Mouse (Mus musculus) lung, postnatal 4 days (tissue): ENCODE results near the gene Elovl4.
A peak's percentile ranks its signal among the peaks of the same experiment; 100 is the strongest.

Experiments used
- DNase-seq, 2 experiments: peaks; one replicate each; pipeline ENCODE4 v3.0.0; 2021

Gene Elovl4

GRCm38 (mm10) chr9:83805977-83806815, at the start of gene Elovl4:
Elovl4 (minus strand) TSS chr9:83806277.
- DNase-seq = peak; percentile 42 to 64

- DNase-seq = no peak
Observed at GRCm38 (mm10) chr9:83852464-83852863, 46.4 kb upstream of the Elovl4 start.

GRCm38 (mm10) chr9:83834748-83835313, 28.8 kb upstream of the Elovl4 start:
- no peak for DNase-seq

- peak; percentile 92 to 93 for DNase-seq
Observed at GRCm38 (mm10) chr9:83833811-83834747, 28.0 kb upstream of the Elovl4 start, which contains the start of gene Ttk. Ttk (plus strand) TSS chr9:83834689.

GRCm38 (mm10) chr9:83831152-83831551, 25.1 kb upstream of the Elovl4 start:
- no peak for DNase-seq

DNA sequence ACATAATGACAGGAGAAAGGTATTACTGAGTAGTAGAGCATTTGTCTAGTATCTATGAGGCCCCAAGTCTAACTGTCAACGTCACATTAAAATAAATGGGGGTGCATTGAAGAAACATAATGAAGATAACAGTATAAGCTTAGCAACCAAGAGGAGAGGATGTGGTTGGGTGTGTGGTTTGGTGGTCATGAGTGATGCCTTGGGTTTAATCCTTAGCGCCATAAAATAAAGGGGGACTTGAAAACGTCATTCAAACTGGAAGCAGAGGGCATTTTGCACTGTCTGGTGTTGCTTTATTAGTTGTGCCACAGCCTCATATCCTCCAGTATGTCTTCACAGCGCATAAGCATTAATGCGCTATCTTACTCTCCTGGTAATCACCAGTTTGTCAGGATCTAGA, 23.8 kb upstream of the Elovl4 start:
- no peak for DNase-seq

GRCm38 (mm10) chr9:83822925-83823324, 16.8 kb upstream of the Elovl4 start:
- DNase-seq = no peak

GRCm38 (mm10) chr9:83820976-83821375, 14.9 kb upstream of the Elovl4 start:
- no peak for DNase-seq

DNA sequence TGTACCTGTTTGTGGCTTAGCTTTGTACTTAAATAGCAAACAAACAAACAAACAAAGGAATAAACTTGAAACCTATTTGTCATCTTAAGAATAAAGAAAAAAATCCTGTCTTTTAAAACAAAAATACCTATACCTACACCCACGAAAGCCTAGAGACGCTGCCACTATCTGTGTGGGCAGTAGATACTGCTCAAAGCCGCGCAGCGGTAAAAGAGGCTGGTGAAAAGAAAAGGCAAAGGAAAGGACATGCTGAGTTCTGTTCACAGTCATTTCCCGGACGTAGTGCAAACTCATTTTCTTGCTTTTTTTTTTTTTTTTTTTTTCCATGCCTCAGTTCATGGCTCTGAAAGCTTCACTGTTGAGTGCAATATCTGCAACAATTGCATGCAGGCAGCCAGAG, 13.1 kb upstream of the Elovl4 start:
- no peak for DNase-seq

- peak in 1 of 2 experiments; percentile 46 for DNase-seq
Observed at GRCm38 (mm10) chr9:83807562-83807961, 1.5 kb upstream of the Elovl4 start.

- DNase-seq = no peak
Observed at GRCm38 (mm10) chr9:83805164-83805976, 707 bp downstream of the Elovl4 start.

DNA sequence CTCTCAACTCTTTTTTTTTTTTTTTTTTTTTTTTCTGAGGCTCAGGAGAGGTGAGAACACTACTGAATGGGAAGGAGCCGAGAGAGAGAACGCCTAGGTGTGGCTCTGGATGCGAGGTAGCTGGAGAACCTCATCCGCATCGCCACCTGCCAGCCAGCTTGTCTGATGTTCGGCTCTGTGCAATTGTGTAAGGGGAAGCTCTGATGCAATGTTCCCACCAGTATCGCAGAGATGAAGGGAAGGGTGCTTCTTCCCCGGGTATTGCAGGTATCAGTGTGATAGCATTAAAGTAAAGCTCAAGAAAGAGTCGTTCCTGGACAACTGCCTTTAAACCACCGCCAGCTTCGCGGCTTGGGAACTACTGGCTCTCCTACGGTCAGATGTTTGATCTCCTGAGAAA, 1.7 kb downstream of the Elovl4 start:
- DNase-seq = no peak

GRCm38 (mm10) chr9:83797898-83798297, 8.2 kb downstream of the Elovl4 start:
- DNase-seq = no peak

DNA sequence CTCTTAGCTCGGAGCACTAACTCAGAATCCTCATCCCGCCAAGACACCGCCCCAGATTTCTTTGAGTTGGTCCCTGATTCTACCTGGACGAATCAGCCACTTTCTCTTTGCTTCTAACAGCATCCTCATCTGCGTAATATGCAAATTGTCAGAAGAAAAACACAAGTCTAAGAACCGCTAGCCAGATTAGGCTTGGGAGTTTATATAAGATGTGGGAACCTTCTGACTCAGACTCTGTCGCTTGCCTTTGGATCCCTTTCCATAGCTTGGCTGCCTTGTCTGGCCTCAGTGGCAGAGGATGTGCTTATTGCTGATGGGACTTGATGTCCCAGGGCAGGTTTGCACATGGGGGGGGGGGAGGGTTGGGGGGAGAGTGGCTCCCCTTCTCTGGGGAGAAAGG, 9.2 kb downstream of the Elovl4 start:
- no peak for DNase-seq

- no peak for DNase-seq
Observed at GRCm38 (mm10) chr9:83789326-83789725, 16.8 kb downstream of the Elovl4 start.

GRCm38 (mm10) chr9:83785501-83785900, 20.6 kb downstream of the Elovl4 start:
- DNase-seq = no peak

- no peak for DNase-seq
Observed at GRCm38 (mm10) chr9:83778317-83778960, 27.6 kb downstream of the Elovl4 start.

- no peak for DNase-seq
Observed at GRCm38 (mm10) chr9:83761318-83761717, 44.8 kb downstream of the Elovl4 start.

- no peak for DNase-seq
Observed at GRCm38 (mm10) chr9:83731877-83732276, 74.2 kb downstream of the Elovl4 start.

DNA sequence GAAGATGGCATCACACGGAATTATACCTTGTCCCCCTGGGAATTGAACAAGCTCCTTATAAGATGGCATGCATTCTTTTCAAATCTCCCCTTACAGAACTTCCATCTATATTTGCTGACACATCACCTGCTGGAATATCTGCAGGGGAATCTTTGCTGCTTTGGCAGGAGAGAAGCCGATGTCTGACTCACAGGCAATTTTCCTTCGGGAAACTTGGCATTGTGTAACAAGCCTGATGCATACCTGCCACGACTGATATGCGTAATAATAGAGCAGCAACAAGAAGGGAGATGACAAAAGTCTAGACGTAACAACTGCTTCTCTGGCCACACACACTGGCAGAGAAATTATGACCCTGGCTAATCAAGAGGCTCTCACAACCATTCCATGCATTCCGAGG, 75.2 kb downstream of the Elovl4 start:
- DNase-seq = no peak
